Mouse (Mus musculus) lung, postnatal 0 days (tissue): ENCODE measurements around the gene Kat6b.

Experiments used
- CTCF ChIP-seq: IDR thresholded peaks from 2 replicates; pipeline ENCODE4 v1.5.1; 2016; ENCODE audit warnings: antibody characterized with exemption, mild to moderate bottlenecking
- EP300 ChIP-seq: IDR thresholded peaks from 2 replicates; pipeline ENCODE4 v1.6.1; 2016; ENCODE audit warnings: antibody characterized with exemption, mild to moderate bottlenecking, control low read depth

- TF ChIP-seq CTCF (no peak), EP300 (no peak)
Observed at GRCm38 (mm10) chr14:21546351-21546750, 65.1 kb downstream of the Kat6b start.
